Mouse (Mus musculus): ENCODE results near the gene Troap. TPM values are rescaled to one million over a fixed set of nuclear protein-coding genes. Genes with fewer than 3 reads are reported as not detected.

Gene Troap
- polyA plus RNA-seq, 1 experiment from 2014 or later = 53.1 TPM

- WGBS = 91% methylated on average over 16 of the region's 16 CpGs
- Histone ChIP-seq H3K4me3 (no peak overlapping the region), H3K27me3 (ENCODE audit: poor library complexity, severe bottlenecking) (peaks cover 59% of the 10 kb centered on the region), H3K27ac (no peak overlapping the region), H3K9me3 (no peaks in the 10 kb centered on the region; the same call in 1 of the 2 replicates), H3K4me1 (peaks cover 34% of the 10 kb centered on the region), H3K36me3 (replicated peaks) (peaks cover 61% of the 10 kb centered on the region)
- DNase-seq (ENCODE audit: extremely low spot score, low spot score) = no peak
Measured at GRCm38 (mm10) chr15:99082840-99083239, 8.5 kb downstream of the Troap start.

- peak; percentile 48 for DNase-seq (ENCODE audit: extremely low spot score, low spot score)
- Histone ChIP-seq H3K9me3 (no peaks in the 10 kb centered on the region; the same call in 1 of the 2 replicates), H3K4me1 (peaks cover 34% of the 10 kb centered on the region), H3K27me3 (ENCODE audit: poor library complexity, severe bottlenecking) (peaks cover 63% of the 10 kb centered on the region), H3K27ac (no peak overlapping the region), H3K4me3 (no peak overlapping the region), H3K36me3 (replicated peaks) (peaks cover 57% of the 10 kb centered on the region)
- WGBS = 75% methylated on average over 9 of the region's 9 CpGs
Measured at GRCm38 (mm10) chr15:99083258-99083657, 8.9 kb downstream of the Troap start.

DNA sequence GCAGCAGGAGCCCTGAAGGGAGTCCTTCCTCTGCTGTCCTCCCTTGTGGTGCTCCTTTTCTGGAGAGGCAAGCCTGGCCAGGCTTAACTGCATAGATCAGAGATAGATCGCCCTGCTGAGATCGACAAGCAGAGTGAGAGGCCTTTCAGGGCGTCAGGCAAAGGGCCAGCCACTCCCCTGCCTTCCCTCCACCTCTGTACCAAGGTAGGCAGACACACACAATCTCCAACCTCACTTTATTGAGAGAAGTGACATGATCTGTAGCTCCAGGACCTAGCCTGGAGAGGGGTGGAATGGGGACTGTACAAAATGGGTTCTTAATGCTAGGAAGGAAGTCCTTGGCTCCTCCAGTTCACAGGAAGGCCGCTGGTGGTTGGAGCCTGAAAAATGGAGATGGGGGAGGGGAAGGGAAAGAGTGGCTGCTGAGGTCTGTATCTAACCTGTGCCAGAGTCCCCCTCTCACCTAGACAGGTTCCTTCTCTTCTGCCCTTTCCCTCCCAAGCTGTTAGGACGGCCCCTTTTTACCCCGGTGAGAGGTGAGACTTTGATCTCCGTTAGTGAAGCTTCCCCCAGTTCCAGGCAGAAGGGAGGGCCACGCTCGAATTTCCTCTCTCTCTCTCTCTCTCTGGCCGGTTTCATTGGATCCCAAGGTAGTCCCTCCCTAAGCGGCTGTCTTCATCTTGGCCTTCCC, 9.6 kb downstream of the Troap start:
- DNase-seq (ENCODE audit: extremely low spot score, low spot score) = no peak
- 5% methylated on average over 11 of the region's 11 CpGs for WGBS
- Histone ChIP-seq H3K27me3 (ENCODE audit: poor library complexity, severe bottlenecking) (peaks cover 71% of the 10 kb centered on the region), H3K4me3 (peak overlapping the region; percentile 23), H3K27ac (no peak overlapping the region), H3K36me3 (replicated peaks) (peaks cover 49% of the 10 kb centered on the region), H3K4me1 (peaks cover 34% of the 10 kb centered on the region), H3K9me3 (no peaks in the 10 kb centered on the region; the same call in 1 of the 2 replicates)

- Histone ChIP-seq H3K27me3 (ENCODE audit: poor library complexity, severe bottlenecking) (peaks cover 77% of the 10 kb centered on the region), H3K36me3 (replicated peaks) (peaks cover 43% of the 10 kb centered on the region), H3K9me3 (no peaks in the 10 kb centered on the region; the same call in 1 of the 2 replicates), H3K27ac (no peak overlapping the region), H3K4me1 (peaks cover 38% of the 10 kb centered on the region), H3K4me3 (peak overlapping the region; percentile 23)
- DNase-seq (ENCODE audit: extremely low spot score, low spot score) = no peak
- WGBS = 6% methylated on average over 19 of the region's 19 CpGs
Measured at GRCm38 (mm10) chr15:99084618-99085017, 10.2 kb downstream of the Troap start.

DNA sequence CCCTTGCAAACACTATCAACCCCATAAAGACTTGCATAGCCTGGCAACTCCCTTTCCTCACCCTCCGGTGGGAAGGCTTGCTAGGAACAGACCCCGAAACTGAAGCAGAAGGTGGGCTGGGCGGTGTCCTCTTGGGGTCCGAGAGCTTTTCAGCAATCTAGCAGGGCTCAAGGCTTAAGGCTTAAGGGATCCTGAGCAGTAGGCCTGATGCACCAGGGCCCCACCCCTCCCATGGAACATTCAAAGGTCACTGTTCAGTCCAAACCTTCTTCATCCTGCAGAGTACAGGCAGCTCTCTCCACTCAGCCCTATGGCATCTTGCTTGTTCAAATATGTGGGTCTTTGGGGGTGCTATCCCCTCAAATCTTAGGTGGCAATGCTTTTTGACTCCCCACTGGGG, 11.6 kb downstream of the Troap start:
- Histone ChIP-seq H3K36me3 (replicated peaks) (peaks cover 30% of the 10 kb centered on the region), H3K4me3 (no peak overlapping the region), H3K27ac (no peak overlapping the region), H3K27me3 (ENCODE audit: poor library complexity, severe bottlenecking) (peaks cover 91% of the 10 kb centered on the region), H3K9me3 (no peaks in the 10 kb centered on the region; the same call in 1 of the 2 replicates), H3K4me1 (peaks cover 52% of the 10 kb centered on the region)
- 67% methylated on average over 4 of the region's 4 CpGs for whole genome bisulfite sequencing
- no peak for DNase-seq (ENCODE audit: extremely low spot score, low spot score)

DNA sequence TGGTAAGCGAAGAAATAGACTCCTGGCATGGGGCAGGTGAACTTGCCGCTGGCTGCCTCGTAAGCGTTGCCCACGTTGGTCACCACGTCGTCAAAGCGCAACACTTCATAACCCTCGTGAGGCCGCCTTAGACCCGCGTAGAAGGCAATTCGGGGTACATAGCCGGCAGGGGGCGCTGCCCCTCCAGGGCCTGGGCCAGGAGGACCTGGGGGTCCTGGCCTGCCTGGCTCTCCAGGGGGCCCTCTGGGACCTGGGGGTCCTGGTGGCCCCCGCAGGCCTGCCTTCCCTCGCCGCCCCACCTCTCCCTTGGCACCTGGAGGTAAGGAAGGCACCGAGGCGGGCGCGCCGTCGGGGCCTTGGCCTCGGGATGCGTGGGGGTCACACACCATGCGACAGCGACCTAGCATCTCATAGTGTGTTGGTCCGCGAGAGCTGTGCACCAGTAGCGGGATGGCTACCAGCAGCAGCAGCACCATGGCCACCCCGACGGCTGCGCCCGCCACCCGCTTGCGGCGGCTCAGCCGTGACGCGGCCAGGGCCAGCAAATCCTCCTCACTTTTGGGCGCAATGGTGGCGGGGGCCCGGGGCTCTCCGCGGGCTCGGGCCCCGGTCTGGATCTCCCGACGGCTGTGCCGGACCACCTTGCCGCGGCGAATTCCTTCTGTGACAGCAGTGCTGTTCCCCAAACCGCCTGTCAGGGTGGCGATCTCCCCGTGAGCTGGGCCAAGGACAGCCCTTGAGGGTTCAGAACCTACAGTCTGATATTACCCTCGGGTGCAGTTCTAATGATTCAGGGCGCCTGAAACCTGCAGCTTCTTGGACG, 13.1 kb downstream of the Troap start, which contains the start of gene C1ql4:
C1ql4 (minus strand) TSS at position 565 of the 823 bp plus-strand sequence.
- Histone ChIP-seq H3K4me1 (peaks cover 52% of the 10 kb centered on the region), H3K27ac (peak within 1 kb of the TSS; percentile 62), H3K27me3 (ENCODE audit: poor library complexity, severe bottlenecking) (peaks cover 100% of the 10 kb centered on the region), H3K9me3 (no peaks in the 10 kb centered on the region; the same call in 1 of the 2 replicates), H3K36me3 (replicated peaks) (peaks cover 15% of the 10 kb centered on the region), H3K4me3 (peak within 1 kb of the TSS; percentile 40)
- WGBS = 7% methylated on average over 60 of the region's 60 CpGs
- DNase-seq (ENCODE audit: extremely low spot score, low spot score) = no peak

GRCm38 (mm10) chr15:99088292-99088691, 13.9 kb downstream of the Troap start:
- Histone ChIP-seq H3K36me3 (replicated peaks) (peaks cover 7% of the 10 kb centered on the region), H3K27me3 (ENCODE audit: poor library complexity, severe bottlenecking) (peaks cover 100% of the 10 kb centered on the region), H3K4me3 (peak overlapping the region; percentile 40), H3K27ac (peak overlapping the region; percentile 62), H3K9me3 (no peaks in the 10 kb centered on the region; the same call in 1 of the 2 replicates), H3K4me1 (peaks cover 60% of the 10 kb centered on the region)
- under 1% methylated on average over 27 of the region's 27 CpGs for WGBS
- peak; percentile 83 for DNase-seq (ENCODE audit: extremely low spot score, low spot score)

DNA sequence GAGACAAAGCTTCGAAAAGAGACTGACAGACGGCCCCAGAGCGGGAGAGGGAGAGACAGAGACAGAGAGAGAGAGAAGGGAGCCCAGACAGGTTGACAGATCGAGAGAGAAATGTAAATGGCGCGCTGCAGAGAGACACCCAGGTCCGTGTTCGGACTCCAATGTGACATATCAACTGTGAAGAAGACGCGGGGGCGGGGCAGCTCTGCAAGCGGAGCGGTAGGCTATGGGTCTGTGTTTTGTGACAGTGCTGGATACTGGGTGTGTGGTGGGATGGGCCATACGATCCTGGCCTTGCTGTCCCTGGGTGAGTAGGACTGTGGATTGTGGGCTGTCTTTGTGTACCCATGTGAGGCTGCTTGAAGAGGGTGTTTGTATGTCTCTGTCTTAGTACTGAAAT, 14.7 kb downstream of the Troap start:
- 8% methylated on average over 14 of the region's 14 CpGs for WGBS
- Histone ChIP-seq H3K4me1 (peaks cover 60% of the 10 kb centered on the region), H3K27me3 (ENCODE audit: poor library complexity, severe bottlenecking) (peaks cover 100% of the 10 kb centered on the region), H3K27ac (no peak overlapping the region), H3K36me3 (replicated peaks) (no peaks in the 10 kb centered on the region), H3K9me3 (no peaks in the 10 kb centered on the region; the same call in 1 of the 2 replicates), H3K4me3 (peak overlapping the region; percentile 40; the same call in 1 of the 2 replicates)
- DNase-seq (ENCODE audit: extremely low spot score, low spot score) = no peak

GRCm38 (mm10) chr15:99092870-99093269, 18.5 kb downstream of the Troap start, which contains the start of gene Dnajc22:
TSS of gene Dnajc22 (plus strand) at chr15:99093170.
- H3K27ac ChIP-seq = peak within 1 kb of the TSS; percentile 82
- peak within 1 kb of the TSS; percentile 60 for H3K4me3 ChIP-seq
- H3K27me3 ChIP-seq (ENCODE audit: poor library complexity, severe bottlenecking) = peaks cover 98% of the 10 kb centered on the region
- H3K36me3 ChIP-seq (replicated peaks) = no peaks in the 10 kb centered on the region
- peaks cover 79% of the 10 kb centered on the region for H3K4me1 ChIP-seq
- peak; percentile 36 for DNase-seq (ENCODE audit: extremely low spot score, low spot score)
- H3K9me3 ChIP-seq = no peaks in the 10 kb centered on the region
- 7% methylated on average over 8 of the region's 8 CpGs for WGBS

DNA sequence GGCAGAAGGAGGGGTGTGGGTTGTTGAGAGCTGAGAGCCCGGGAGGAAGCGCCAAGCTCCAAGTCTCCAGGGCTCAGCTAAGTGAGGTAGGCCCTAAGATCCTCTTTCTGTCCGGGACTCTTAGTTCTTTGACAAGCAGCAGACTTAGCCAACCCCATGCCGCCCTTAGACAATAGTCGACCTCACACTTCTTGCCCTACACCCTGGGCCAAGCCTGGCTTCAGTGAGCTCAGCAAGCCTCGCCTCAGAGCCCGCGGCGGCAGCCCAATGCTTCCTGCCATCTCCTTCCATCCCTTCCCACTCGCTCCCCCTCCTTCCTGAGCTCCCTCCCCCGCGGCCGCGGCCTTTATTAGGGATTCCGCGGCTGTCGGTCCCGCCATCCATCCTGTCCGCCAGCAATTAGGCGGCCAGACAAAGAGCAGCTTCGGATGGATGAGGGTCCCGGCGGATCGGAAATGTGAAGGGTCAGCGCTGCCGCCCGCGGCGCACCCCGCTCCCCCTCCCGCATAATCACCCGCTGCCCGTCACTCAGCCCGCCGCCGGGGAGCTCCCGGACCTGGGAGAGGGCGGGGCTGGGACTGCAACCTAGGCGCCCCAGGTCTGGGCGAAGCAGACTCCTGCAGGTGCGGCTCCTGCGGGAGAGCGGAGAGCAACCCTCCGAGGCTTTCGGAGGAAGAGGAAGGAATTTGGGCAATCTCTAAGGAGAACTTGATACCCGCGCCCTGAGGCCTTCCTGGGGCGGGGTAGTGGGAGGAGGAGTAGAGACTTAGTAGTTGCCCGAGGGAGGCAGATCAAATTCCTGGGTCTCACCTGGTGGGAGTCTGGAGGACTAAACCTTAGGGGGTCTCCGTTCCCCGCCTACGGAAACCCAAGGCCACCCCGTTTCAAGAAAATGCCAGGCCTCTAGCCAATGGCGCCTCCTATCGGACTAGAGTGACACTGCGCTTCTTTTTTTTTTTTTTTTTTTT, 19.2 kb downstream of the Troap start:
- H3K27me3 ChIP-seq (ENCODE audit: poor library complexity, severe bottlenecking) = peaks cover 98% of the 10 kb centered on the region
- H3K4me1 ChIP-seq = peaks cover 79% of the 10 kb centered on the region

GRCm38 (mm10) chr15:99094631-99095270, 20.4 kb downstream of the Troap start:
- H3K36me3 ChIP-seq (replicated peaks) = no peaks in the 10 kb centered on the region
- WGBS = 1% methylated on average over 27 of the region's 27 CpGs
- DNase-seq (ENCODE audit: extremely low spot score, low spot score) = no peak
- no peaks in the 10 kb centered on the region for H3K9me3 ChIP-seq
- peaks cover 79% of the 10 kb centered on the region for H3K4me1 ChIP-seq
- peaks cover 98% of the 10 kb centered on the region for H3K27me3 ChIP-seq (ENCODE audit: poor library complexity, severe bottlenecking)
- H3K4me3 ChIP-seq = peak overlapping the region; percentile 28
- no peak overlapping the region for H3K27ac ChIP-seq

More for the DNA sequence above, 19.2 kb downstream of the Troap start:
- Histone ChIP-seq H3K36me3 (replicated peaks) (no peaks in the 10 kb centered on the region), H3K9me3 (no peaks in the 10 kb centered on the region), H3K27ac (peak overlapping the region; percentile 82), H3K4me3 (peak overlapping the region; percentile 60)
- under 1% methylated on average over 56 of the region's 56 CpGs for WGBS
- DNase-seq (ENCODE audit: extremely low spot score, low spot score) = peak; percentile 75
